17 mouse cellular contexts compared by ENCODE assay signal in the genomic region with DNA sequence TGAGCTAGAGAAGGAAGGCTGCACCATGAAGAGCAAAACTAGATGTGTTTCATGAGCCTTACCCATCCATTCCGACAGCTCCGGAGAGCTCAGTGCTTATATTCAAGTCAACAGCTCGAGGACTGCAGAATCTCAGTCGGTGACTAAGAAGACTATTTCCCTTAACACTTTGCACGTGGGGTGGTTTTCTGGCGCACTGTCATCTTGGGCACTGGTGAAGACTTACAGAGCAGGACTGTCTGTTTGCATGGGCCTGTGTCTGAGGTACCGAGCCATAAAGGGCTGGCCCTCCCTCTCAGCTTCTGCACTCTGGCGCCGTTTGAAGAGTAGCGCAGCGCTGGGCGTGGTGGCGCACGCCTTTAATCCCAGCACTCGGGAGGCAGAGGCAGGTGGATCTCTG. TPM values are rescaled to one million over a fixed set of nuclear protein-coding genes. Genes with fewer than 3 reads are reported as not detected.
"Had no signal": no experiment of that assay in that cellular context is flagged by ENCODE, and none has a peak within 500 bp of the region (broad histone marks: within the 10 kb centered on the region; RNA-seq: fewer than 3 reads in every experiment).

No protein-coding gene starts in this region.

- H3K9me3 ChIP-seq: limb, embryonic 15.5 days; liver, embryonic 12.5 days; midbrain, embryonic 10.5 days; neural tube, embryonic 13.5 days had no signal

- H3K9ac ChIP-seq: limb, embryonic 15.5 days; liver, embryonic 12.5 days; lung, embryonic 14.5 days; neural tube, embryonic 13.5 days had no signal

- H3K27ac ChIP-seq: liver, embryonic 12.5 days; midbrain, embryonic 10.5 days; neural tube, embryonic 13.5 days had no signal

- H3K27me3 ChIP-seq: limb, embryonic 15.5 days; neural tube, embryonic 13.5 days had no signal

- H3K4me2 ChIP-seq: limb, embryonic 15.5 days; liver, embryonic 12.5 days; lung, embryonic 14.5 days; neural tube, embryonic 13.5 days had no signal

- H3K4me3 ChIP-seq: limb, embryonic 15.5 days; liver, embryonic 12.5 days; midbrain, embryonic 10.5 days; neural tube, embryonic 13.5 days had no signal

- H3K36me3 ChIP-seq: limb, embryonic 15.5 days; liver, embryonic 12.5 days; midbrain, embryonic 10.5 days; neural tube, embryonic 13.5 days had no signal

- DNase-seq: lung, postnatal 10 days; spleen, adult 18-20 months had no signal

- ATAC-seq: liver, embryonic 12.5 days had no signal

RNA-seq across cellular contexts. Expression of gene Vmn1r1, which starts 51.9 kb away (rescaled TPM):
- total RNA-seq: layer of hippocampus, adult 8-10 months; layer of hippocampus, postnatal 14 days; left cerebral cortex, adult 18-20 months; left cerebral cortex, postnatal 10 days; left cerebral cortex, postnatal 4 days; megakaryocyte, adult 5-6 weeks had no signal
- polyA plus RNA-seq: large intestine, adult 2 months; limb, embryonic 15.5 days; liver, embryonic 12.5 days; liver, embryonic 16.5 days; lung, embryonic 14.5 days; midbrain, embryonic 10.5 days; midbrain, embryonic 16.5 days; neural tube, embryonic 13.5 days; stomach, embryonic 14.5 days had no signal
